Mouse (Mus musculus) heart, embryonic 11.5 days (tissue): Measurements from ENCODE around the gene Myo1h. TPM values are rescaled to one million over a fixed set of nuclear protein-coding genes. Genes with fewer than 3 reads are reported as not detected.

Experiments used
- ATAC-seq: fragments of 200-750 bp; cut with Nextera tagmentation; replicated peaks from 2 replicates; pipeline ENCODE4 v1.8.0; 2017; ENCODE audit warnings: moderate library complexity; ENCODE audit not compliant: insufficient number of reproducible peaks, low FRiP score, low TSS enrichment
- H3K27ac ChIP-seq: fragments of 300-500 bp; sonication (generic); 2 replicates; pipeline ENCODE4 v1.5.1; 2014; ENCODE audit warnings: mild to moderate bottlenecking, low read depth, low read length
- H3K27me3 ChIP-seq: fragments of 300-500 bp; sonication (generic); 2 replicates; pipeline ENCODE4 v1.6.1; 2014; ENCODE audit warnings: mild to moderate bottlenecking, low read length, mixed read lengths; ENCODE audit not compliant: control insufficient read depth, insufficient read depth
- H3K36me3 ChIP-seq: fragments of 300-500 bp; sonication (generic); 2 replicates; pipeline ENCODE4 v1.6.1; 2014; ENCODE audit warnings: mild to moderate bottlenecking, low read length, moderate library complexity, mixed read lengths; ENCODE audit not compliant: control insufficient read depth, insufficient read depth
- H3K4me1 ChIP-seq: fragments of 300-500 bp; sonication (generic); 2 replicates; pipeline ENCODE4 v1.6.1; 2014; ENCODE audit warnings: low read length; ENCODE audit not compliant: control insufficient read depth, insufficient read depth
- H3K4me2 ChIP-seq: fragments of 300-500 bp; sonication (generic); 2 replicates; pipeline ENCODE4 v1.6.1; 2014; ENCODE audit warnings: mild to moderate bottlenecking, moderate library complexity
- H3K4me3 ChIP-seq: fragments of 300-500 bp; sonication (generic); 2 replicates; pipeline ENCODE4 v1.5.1; 2014; ENCODE audit warnings: low read depth, low read length
- H3K9ac ChIP-seq: fragments of 300-500 bp; sonication (generic); 2 replicates; pipeline ENCODE4 v1.6.1; 2014; ENCODE audit warnings: mild to moderate bottlenecking, low read depth, low read length, moderate library complexity
- H3K9me3 ChIP-seq: fragments of 300-500 bp; sonication (generic); replicated peaks from 2 replicates; pipeline ENCODE4 v1.6.1; 2016; ENCODE audit warnings: low read length; ENCODE audit not compliant: control insufficient read depth
- WGBS: fragments of 180-500 bp; shearing (Covaris S2); extraction: QIAGEN DNeasy Blood & Tissue Kit; methylation state at CpG from one replicate; pipeline ENCODE4 v1.1.7; 2014; ENCODE audit not compliant: insufficient replicate concordance; 5-methylcytosine and 5-hydroxymethylcytosine counted together
- polyA plus RNA-seq: library from polyadenylated mRNA; unstranded; fragments of >200 nt; fragmentation: Nextera tagmentation; extraction: Ambion mirVana; gene quantifications from 2 replicates; pipeline ENCODE4 v1.2.1, GENCODE M21; 2014

The Myo1h gene
- polyA plus RNA-seq, 1 experiment from 2014 or later = 1.3 TPM

- WGBS = under 1% methylated on average over 18 of the region's 18 CpGs
- H3K36me3 ChIP-seq = peaks cover 9% of the 10 kb centered on the region
- H3K27ac ChIP-seq = peak overlapping the region; percentile 92
- peak overlapping the region; percentile 97 for H3K9ac ChIP-seq
- ATAC-seq = no peak
- peak overlapping the region; percentile 90 for H3K4me2 ChIP-seq
- H3K4me1 ChIP-seq = peaks cover 38% of the 10 kb centered on the region
- no peaks in the 10 kb centered on the region for H3K27me3 ChIP-seq
- H3K4me3 ChIP-seq = peak overlapping the region; percentile 89
- H3K9me3 ChIP-seq = no peaks in the 10 kb centered on the region
Measured at GRCm38 (mm10) chr5:114381013-114381351, 92.0 kb downstream of the Myo1h start.

- Histone ChIP-seq H3K4me1 (peaks cover 19% of the 10 kb centered on the region), H3K9me3 (no peaks in the 10 kb centered on the region), H3K27ac (no peak overlapping the region), H3K9ac (no peak overlapping the region), H3K27me3 (no peaks in the 10 kb centered on the region), H3K4me2 (no peak overlapping the region), H3K4me3 (no peak overlapping the region), H3K36me3 (peaks cover 26% of the 10 kb centered on the region)
- 76% methylated on average over 9 of the region's 9 CpGs for WGBS
- ATAC-seq = no peak
Measured at GRCm38 (mm10) chr5:114383184-114383904, 94.4 kb downstream of the Myo1h start.

GRCm38 (mm10) chr5:114384448-114384847 lies 95.5 kb downstream of the Myo1h start:
- no peak for ATAC-seq
- H3K4me2 ChIP-seq = no peak overlapping the region
- WGBS = 89% methylated on average over 8 of the region's 8 CpGs
- H3K9me3 ChIP-seq = no peaks in the 10 kb centered on the region
- no peak overlapping the region for H3K9ac ChIP-seq
- no peak overlapping the region for H3K27ac ChIP-seq
- H3K27me3 ChIP-seq = no peaks in the 10 kb centered on the region
- H3K4me1 ChIP-seq = peaks cover 8% of the 10 kb centered on the region
- peaks cover 36% of the 10 kb centered on the region for H3K36me3 ChIP-seq
- H3K4me3 ChIP-seq = no peak overlapping the region

GRCm38 (mm10) chr5:114393169-114393568 lies 104.2 kb downstream of the Myo1h start:
- H3K9ac ChIP-seq = no peak overlapping the region
- ATAC-seq = no peak
- no peaks in the 10 kb centered on the region for H3K4me1 ChIP-seq
- peaks cover 53% of the 10 kb centered on the region for H3K36me3 ChIP-seq
- no peak overlapping the region for H3K4me3 ChIP-seq
- no peak overlapping the region for H3K27ac ChIP-seq
- no peaks in the 10 kb centered on the region for H3K9me3 ChIP-seq
- H3K27me3 ChIP-seq = no peaks in the 10 kb centered on the region
- WGBS = 82% methylated on average over 9 of the region's 9 CpGs
- no peak overlapping the region for H3K4me2 ChIP-seq

GRCm38 (mm10) chr5:114406592-114406991 lies 117.6 kb downstream of the Myo1h start:
- H3K9me3 ChIP-seq = no peaks in the 10 kb centered on the region
- H3K4me2 ChIP-seq = no peak overlapping the region
- no peaks in the 10 kb centered on the region for H3K4me1 ChIP-seq
- H3K4me3 ChIP-seq = no peak overlapping the region
- no peak overlapping the region for H3K27ac ChIP-seq
- H3K36me3 ChIP-seq = peaks cover 75% of the 10 kb centered on the region
- 89% methylated on average over 14 of the region's 14 CpGs for WGBS
- H3K27me3 ChIP-seq = no peaks in the 10 kb centered on the region
- H3K9ac ChIP-seq = no peak overlapping the region
- ATAC-seq = no peak

GRCm38 (mm10) chr5:114407269-114407668 lies 118.3 kb downstream of the Myo1h start:
- Histone ChIP-seq H3K9me3 (no peaks in the 10 kb centered on the region), H3K27ac (no peak overlapping the region), H3K4me2 (no peak overlapping the region), H3K36me3 (peaks cover 74% of the 10 kb centered on the region), H3K27me3 (no peaks in the 10 kb centered on the region), H3K4me3 (no peak overlapping the region), H3K4me1 (peaks cover 3% of the 10 kb centered on the region; the same call in 1 of the 2 replicates), H3K9ac (no peak overlapping the region)
- no peak for ATAC-seq
- WGBS = 92% methylated on average over 10 of the region's 10 CpGs

GRCm38 (mm10) chr5:114407810-114408209 lies 118.8 kb downstream of the Myo1h start:
- 88% methylated on average over 9 of the region's 9 CpGs for WGBS
- no peak for ATAC-seq

GRCm38 (mm10) chr5:114408846-114409245 lies 119.9 kb downstream of the Myo1h start:
- Histone ChIP-seq H3K27ac (no peak overlapping the region), H3K27me3 (no peaks in the 10 kb centered on the region), H3K4me2 (no peak overlapping the region), H3K9me3 (no peaks in the 10 kb centered on the region), H3K4me1 (peaks cover 18% of the 10 kb centered on the region), H3K9ac (no peak overlapping the region), H3K4me3 (no peak overlapping the region), H3K36me3 (peaks cover 64% of the 10 kb centered on the region)
- ATAC-seq = no peak
- 90% methylated on average over 11 of the region's 11 CpGs for WGBS

More at GRCm38 (mm10) chr5:114407810-114408209, 118.8 kb downstream of the Myo1h start:
- H3K4me1 ChIP-seq = peaks cover 9% of the 10 kb centered on the region; the same call in 1 of the 2 replicates
- H3K27me3 ChIP-seq = no peaks in the 10 kb centered on the region
- no peak overlapping the region for H3K27ac ChIP-seq
- no peak overlapping the region for H3K4me2 ChIP-seq
- no peak overlapping the region for H3K9ac ChIP-seq
- H3K4me3 ChIP-seq = no peak overlapping the region
- no peaks in the 10 kb centered on the region for H3K9me3 ChIP-seq
- H3K36me3 ChIP-seq = peaks cover 72% of the 10 kb centered on the region

GRCm38 (mm10) chr5:114410429-114410828 lies 121.5 kb downstream of the Myo1h start:
- H3K4me2 ChIP-seq = no peak overlapping the region
- 87% methylated on average over 13 of the region's 13 CpGs for WGBS
- no peak overlapping the region for H3K4me3 ChIP-seq
- no peaks in the 10 kb centered on the region for H3K27me3 ChIP-seq
- ATAC-seq = no peak
- H3K9me3 ChIP-seq = no peaks in the 10 kb centered on the region
- no peak overlapping the region for H3K9ac ChIP-seq
- peaks cover 20% of the 10 kb centered on the region for H3K4me1 ChIP-seq
- peaks cover 62% of the 10 kb centered on the region for H3K36me3 ChIP-seq
- no peak overlapping the region for H3K27ac ChIP-seq
